Mouse (Mus musculus) urinary bladder, adult 18-20 months (tissue): Measurements from ENCODE around the gene Dhx37.
A peak's percentile ranks its signal among the peaks of the same experiment; 100 is the strongest.
"Not testable (repeated sequence)": the region's sequence is repeated elsewhere in the genome, so short reads cannot be mapped to it uniquely, and the experiment has no call there.

Experiments
- DNase-seq, 2 experiments: peaks; one replicate each; pipeline ENCODE4 v3.0.0; 2022; ENCODE audit warnings: low spot score in 2 of 2, mixed read lengths in 2 of 2

The Dhx37 gene

DNA sequence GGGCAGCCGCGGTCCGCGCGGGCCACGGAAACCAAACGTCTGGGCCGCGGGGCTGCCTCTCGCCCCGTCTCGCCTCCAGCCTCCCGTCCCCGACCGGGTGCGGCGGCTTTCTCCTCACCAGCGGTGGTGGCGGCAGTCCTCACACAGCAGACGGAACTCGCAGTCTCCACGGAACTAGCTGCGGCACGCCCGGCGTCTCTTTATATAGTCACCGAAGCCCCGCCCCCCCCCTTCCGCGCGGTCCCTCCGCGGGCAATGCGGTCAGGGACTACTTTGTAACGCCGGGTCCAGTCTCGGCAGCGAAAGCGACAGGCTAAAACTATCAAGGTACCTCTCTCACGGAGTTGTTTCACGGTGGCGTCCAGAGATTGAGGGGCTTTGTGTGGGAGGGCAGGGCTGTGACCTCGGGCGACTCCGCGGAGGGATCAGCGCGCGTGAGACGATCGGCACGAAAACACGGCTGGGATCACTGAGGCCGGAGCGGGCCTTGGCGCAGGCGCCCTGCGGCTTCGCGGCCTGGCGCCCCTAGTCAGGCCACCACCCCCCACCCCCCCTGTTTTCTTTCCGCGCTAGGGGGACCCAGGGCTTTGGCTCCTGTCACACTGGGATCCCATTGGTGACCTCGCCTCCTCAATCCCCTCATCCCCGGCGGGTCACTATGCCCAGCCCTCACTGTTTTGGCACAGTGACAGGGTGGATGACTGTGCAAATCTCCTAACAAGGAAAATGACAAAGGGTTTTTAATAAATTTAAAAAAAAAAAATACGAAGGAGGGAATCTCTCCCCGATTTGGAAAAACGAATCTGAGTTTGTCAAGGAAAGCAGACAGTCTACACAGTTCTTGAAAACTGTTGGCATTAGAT, 44.1 kb downstream of the Dhx37 start, which contains the start of gene Ubc:
Gene Ubc (minus strand): TSS at position 624 of the 863 bp plus-strand sequence.
- DNase-seq: peak; percentile 84 to 86

DNA sequence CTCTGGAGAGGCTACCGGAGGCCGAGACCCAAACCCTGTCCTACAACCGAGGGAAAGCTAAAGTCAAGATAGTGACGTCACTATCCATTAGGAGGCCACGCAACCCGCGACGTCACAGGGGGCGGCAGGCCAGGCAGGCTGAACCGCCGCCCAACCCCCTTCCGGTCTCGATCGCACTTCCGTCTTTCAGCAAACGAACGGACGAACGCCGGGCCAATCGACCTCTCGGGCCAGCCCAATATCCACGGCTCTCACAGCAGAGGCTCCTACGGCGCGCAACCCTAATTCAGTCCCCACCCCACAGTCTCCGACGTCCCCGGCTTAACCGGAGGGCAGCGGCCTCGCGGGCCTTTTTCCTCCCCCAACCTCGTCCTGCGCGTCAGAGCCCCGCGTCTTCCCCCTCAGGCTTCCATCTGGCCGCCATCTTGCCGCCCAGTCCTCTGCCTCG, 44.8 kb downstream of the Dhx37 start, which contains the start of gene Gm10382:
Gene Gm10382 (plus strand): TSS at position 192 of the 448 bp plus-strand sequence.
- peak; percentile 66 to 76 for DNase-seq

DNA sequence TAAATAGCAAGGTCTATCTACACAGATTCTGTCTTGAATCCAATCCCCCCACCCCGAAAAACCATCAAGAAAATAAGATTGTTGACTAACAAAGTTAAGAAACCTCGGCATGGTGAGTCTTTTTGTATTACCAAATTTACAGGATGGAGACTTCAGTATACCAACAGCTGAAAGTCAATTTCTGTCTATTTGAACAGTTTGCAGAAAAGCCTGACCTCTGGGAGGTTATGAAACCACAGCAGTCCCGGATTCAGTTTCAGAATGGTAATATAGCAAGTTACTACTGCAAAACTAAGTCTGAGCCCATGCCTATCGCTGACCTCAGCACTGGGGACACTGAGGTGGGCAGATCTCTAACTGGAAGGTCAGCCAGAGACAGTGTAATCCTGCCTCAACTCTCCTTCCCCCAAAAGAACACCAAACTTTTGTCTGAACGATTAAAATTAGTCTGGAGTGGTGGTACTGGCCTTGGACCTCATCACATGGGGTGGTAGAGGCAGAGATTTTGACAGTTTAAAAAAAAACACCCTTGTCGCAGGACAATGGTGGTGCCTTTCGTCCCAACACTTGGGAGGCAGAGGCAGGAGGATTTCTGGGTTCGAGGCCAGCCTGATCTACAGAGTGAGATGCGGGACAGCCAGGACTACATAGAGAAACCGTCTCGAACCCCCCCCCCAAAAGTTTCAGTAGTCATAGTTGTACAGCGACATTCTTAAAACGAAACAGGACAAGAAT, 45.4 kb downstream of the Dhx37 start:
- no peak for DNase-seq

DNA sequence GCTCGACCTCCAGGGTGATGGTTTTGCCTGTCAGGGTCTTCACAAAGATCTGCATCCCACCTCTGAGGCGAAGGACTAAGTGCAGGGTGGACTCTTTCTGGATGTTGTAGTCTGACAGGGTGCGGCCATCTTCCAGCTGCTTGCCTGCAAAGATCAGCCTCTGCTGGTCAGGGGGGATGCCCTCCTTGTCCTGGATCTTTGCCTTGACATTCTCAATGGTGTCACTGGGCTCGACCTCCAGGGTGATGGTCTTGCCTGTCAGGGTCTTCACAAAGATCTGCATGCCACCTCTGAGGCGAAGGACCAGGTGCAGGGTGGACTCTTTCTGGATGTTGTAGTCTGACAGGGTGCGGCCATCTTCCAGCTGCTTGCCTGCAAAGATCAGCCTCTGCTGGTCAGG, 46.6 kb downstream of the Dhx37 start:
- DNase-seq: not testable (repeated sequence)

DNA sequence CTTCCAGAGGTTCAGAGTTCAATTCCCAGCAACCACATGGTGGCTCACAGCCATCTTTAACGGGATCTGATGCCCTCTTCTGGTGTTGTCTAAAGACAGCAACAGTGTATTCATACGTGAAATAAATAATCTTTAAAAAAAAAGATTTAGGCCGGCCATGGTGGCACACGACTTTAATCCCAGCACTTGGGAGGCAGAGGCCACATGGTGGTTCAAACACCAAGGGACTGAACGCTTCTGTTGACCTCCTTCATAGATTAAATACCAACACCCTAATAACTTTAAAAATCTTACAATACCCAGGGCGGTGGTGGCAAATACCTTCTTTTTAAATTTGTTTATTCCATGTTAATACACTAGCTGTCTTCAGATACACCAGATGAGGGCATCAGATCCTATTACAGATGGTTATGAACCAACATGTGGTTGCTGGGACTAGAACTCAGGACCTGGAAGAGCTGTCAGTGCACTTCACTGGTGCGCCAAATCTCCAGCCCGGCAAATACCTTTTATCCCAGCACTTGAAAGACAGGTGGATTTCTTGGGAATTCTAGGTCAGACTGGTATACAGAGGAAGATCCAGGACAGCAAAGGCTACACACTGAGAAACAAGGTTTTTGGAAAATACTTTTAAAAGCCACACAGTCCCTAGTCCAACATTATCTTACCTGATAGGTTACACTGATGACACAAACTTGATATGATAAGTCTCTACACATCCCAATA, 48.5 kb downstream of the Dhx37 start:
- DNase-seq: no peak

DNA sequence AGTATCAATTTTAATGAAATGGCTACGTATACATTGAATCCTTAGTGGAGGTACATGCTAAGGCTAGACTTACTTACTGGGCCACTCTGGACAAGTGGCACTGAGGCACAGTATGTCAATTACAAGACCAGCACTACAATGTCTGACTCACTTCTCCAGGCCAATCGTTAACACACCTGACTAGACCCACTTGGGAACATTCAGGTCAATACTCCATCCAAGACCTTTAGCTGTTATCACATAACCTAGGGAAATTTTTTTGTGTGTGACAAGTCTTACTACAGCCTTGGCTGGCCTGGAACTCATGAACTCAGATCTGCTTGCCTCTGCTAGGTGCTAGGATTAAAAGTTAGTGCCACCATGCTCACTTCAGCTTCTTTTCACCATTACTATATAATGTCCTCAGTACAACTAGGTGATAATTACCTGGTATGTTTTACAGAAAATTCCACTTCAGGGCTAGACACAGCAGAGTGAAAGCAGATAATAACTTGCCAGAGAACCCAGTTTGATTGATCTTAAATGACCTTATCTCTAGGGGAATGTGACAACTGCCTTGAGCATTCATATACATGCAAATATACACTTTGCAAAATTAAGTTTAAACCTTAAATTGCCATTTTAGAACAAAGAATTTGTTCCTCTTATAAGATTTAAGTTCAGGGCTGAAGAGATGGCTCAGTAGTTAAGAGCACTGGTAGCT, 49.3 kb downstream of the Dhx37 start:
- no peak for DNase-seq

DNA sequence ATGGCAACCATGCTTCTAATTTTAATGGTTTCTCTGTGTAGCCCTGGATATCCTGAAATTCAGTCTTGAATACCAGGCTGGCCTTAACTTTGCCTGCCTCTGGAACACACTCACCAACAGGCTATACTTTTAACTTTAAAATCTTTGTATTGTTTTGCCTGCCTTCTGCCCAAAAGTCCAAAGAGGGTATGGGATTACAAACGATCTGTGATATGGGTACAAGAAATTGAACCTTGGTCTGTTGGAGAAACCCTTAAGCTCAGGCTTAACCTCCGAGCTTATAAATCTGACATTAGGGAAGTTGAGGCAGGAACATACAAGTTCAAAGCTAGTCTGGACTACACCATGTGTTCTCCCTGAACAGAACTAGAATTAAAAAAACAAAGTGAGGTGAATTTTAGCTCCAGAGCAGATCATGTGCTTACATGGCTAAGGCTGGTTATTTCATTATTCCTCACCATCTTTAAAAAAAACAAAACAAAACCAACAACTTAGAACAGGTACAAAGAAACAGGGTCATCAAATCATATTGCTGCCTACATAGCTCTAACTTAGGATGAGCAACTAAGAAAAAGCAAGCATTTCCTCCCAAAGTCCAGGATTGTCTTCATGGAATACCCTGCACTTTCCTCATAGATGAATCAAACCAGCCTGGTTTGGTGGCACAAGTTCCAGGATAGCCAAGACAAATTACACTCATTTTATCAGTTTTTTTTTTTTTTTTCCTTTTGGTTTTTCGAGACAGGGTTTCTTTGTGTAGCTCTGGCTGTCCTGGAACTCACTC, 50.1 kb downstream of the Dhx37 start:
- DNase-seq: no peak

DNA sequence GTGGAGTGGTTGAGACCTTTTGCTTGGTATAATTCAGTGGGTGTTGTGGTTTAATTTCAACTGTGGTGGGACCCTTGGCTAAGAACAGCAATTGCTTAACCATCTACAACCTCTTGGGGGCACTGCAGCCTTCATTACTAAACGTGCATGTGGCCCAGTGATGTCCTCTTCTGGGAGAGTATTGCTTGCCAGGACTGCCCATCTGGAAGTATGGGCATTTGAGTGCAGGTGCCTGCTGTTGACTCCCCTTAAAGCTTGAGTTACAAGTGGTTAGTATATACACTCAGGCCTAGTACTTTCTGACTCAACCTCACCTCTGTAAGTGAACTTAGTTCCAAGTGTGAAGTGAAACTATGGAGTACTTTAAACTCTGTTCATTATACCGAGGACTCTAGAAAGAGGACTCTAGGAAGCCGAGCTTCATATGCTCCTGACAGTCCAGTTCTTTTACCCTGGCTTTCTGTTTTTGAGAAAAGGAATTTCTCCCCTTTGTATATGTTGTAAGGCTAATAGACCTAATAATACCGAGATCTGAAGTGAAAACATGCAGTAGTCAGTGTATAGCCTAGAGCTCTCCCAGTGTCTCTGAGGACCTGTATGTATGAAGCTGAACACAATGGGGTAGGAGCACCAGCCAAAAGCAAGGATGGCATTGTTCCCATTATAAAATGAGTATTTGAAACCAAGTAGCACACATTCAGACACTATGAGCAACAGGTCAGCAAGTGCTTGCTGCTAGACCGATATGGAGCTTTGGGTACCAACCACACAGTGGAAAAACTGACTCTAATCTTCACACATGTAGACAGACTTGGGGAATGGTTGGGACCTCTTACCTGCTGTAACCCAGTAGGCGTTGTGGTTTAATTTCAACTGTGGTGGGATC, 51.0 kb downstream of the Dhx37 start:
- peak in 1 of 2 experiments; percentile 42 for DNase-seq

DNA sequence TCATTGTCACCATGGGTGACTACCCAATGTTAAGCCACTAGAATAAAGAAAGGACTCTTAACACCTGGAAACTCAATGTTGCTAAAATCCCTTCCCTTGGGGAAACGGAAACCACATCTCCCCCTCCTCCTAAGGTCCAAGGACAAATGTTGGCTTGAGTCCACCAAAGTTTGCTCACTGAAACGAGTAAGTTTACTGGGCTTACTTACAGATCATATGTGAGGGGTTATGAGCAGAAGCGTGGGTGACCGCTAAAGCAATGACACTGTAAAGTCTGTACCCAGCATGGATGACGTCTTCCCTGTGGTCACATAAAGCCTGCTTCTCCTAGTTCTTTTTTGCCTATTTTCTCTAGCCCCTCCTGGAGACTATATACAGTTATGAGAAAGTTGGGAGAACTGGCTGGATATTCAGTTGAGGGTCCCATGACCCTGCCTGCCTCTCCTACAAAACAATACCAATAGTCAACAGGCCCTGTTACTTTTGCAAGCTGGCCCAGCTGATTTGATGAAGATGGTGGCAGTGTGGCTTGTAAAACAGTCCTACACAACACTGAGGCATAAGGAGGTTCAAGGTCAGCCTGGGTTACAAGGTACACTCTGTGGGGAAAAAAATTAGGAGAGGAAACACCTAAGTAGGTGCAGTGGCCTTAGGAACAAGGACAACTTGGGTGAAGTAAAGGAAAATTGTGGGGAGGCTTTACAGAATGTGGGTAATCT, 51.8 kb downstream of the Dhx37 start:
- no peak for DNase-seq

DNA sequence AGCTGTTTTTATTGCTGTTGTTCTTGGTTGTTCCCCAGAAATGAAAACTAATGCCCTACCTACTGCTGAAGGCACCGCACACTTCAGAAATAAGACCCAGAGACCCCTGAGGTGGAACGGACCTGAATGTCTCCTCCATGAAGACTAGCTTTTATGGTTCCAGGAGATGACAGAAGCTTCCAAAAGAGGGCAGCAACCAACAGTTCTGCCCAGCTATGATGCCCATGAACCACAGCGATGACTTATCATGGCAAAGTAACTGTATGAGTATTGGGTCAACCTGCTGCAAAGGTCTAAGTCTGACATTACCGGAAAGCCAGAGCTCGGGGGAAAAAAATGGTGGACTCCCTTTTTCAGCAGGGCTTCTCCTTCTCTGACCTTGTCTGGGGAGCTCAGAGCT, 55.0 kb downstream of the Dhx37 start:
- DNase-seq: no peak

DNA sequence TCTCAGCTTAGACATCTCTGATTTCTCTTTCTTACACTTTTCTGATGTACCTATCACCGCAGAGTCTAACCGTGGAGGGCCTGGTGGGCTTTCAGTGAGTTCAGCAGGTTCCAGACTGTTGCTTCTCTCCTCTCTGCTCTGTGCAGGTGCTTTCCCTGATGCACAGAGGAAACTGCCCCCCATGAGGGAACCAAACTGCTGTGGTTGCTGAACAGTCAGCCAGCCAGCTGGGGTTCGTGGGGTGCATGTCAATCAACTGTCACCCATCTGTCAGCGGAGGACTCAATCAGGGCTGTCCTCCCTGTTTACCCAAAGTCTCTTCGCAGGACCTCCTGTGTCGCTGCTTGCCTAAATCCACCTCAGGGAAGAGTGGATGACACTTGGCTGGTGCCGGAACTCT, 56.7 kb downstream of the Dhx37 start:
- no peak for DNase-seq

DNA sequence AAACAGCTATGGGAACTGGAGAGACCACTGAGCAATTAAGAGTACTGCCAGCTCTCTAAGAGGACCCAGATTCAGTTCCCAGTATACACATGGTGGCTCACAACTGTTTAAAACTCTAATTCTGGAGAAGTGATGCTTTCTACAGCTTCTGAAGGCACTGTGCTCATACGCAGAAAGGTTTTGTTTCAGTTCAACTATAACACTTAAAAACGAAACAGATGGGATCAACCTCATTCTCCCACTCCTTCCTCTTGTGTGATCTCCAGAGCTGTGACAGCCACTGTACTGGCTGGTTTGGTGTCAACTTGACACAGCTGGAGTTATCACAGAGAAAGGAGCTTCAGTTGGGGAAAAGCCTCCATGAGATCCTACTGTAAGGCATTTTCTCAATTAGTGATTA, 58.0 kb downstream of the Dhx37 start:
- DNase-seq: no peak

DNA sequence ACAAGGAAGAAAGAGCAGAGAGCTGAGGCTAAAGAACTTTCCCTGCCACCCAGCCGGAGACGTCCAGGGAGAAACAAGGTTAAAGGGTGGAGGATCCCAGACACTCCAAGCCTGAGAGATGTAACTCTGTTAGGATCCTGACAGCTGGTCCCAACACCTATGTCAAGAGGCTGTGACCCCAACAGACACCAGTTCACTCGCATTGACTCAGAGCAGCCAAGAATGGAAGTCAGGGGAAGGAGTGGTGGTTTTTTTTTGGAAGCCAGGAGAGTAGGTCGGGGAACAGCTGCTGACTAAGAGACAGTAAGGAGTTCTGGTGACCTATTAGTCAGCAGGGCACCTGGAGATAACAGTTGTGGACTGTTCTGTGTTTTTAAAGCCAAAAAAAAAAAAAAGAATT, 61.9 kb downstream of the Dhx37 start:
- DNase-seq: no peak

DNA sequence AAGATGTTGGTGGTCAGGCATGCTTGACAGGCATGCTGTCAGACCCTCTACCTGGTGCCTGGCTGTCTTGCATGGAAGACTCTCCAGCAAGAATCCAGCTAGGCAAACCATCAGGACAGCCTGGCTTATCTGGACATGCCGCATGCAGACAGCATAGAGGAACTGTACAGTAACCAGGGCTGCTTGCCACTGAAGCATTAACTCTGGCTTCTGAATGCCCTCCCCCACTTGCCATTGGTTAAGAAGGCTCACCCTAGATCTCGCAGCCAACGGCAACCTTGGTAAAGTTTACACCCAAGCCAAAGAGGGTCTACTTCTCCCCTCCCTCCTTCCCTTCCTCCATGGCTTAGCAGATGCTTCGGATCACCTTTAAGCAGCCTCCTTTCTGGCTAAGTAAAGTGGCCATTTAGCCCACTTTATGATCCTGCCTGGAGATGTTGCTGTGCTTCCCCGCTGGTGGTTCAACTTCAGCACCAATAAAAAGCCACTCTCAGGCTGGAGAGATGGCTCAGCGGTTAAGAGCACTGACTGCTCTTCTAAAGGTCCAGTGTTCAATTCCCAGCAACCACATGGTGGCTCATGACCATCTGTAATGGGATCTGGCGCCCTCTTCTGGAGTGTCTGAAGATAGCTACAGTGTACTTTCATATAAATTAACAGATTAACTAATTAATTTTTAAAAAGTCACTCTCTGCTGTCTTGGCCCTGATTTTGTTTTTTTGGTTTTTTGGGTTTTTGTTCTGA, 62.8 kb downstream of the Dhx37 start:
- DNase-seq: no peak

DNA sequence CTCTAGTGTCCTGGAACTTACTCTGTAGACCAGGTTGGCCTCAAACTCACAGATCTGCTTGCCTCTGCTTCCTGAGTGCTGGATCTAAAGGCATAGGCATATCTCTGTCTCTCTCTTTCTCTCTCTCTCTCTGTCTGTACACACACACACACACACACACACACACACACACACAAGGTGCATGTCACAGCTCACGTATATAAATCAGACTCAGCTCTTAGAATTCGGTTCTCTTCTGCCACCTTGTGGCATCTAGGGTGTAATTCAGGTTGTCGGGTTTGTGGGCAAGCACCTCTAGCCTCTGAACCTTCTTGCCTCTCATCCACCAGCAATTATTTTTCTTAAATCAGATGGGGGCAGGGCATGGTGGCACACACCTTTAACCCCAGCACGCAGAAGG, 65.4 kb downstream of the Dhx37 start:
- peak in 1 of 2 experiments; percentile 32 for DNase-seq

DNA sequence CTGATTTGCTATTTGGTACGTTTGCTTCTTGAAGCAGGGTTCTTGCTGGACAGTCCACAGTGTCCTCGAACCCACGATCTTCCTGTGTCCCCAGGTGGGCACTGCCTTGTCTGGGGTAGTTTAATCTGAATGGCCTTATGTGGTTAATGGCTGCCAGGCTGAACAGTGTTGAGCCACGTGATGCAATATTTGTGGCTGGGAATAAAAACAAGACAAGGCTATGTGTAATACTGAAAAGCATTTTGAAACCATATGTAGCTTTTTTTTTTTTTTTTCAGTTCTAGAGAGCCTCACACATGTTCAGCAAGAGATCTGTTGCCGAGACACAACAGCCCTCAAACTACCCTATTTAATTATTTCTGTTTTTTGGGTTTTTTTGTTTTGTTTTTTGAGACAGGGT, 65.8 kb downstream of the Dhx37 start:
- DNase-seq: no peak

DNA sequence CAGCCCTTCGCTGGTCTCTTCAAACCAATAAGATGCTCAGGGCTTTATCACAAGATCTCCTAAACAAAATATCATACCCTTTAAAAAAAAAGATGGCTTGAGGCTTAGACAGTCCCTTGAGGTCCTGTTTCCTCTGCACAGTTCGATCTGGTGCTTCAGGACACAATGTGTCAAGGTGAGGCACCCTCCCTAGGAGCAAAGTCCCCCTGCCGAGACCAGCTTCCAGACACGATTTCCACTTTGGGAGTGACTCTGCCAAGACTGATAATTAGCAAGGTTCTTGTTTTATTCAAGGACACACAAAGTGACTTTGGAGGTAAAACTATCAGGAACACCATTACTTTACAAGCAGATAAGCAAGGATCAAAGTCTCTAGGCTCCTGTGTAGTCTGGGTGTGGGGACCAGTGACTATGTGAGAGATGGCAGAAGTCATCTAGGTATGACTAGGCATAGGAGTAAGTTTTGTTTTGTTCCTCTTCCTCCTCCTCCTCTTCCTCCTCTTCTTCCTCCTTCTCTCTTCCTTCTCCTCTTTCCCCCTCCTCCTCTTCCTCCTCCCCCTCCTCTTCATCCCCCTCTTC, 69.0 kb downstream of the Dhx37 start:
- DNase-seq: no peak

DNA sequence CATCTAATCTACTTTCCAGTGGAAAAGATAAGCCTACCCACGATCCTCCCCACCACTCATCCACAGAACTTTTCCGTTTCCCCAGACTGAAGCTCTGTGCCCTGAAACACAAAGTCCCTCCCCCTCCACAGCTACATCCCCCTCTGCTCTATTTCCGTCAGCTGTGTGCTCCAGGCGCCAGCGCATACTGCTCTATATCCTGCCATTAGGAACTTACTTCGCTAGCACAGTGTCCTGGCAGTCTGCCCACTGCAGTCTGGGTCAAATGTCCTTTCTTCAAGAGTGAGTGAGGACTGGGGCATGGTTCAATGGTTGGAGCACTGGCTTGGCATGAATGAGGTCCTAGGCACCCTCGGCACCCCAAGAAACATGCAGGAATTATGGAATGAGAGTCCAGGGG, 70.0 kb downstream of the Dhx37 start:
- no peak for DNase-seq
